Mouse (Mus musculus) adrenal gland, postnatal 14 days (tissue): ENCODE measurements around the gene Pif1. TPM values are rescaled to one million over a fixed set of nuclear protein-coding genes. Genes with fewer than 3 reads are reported as not detected.

Source experiments
- DNase-seq: peaks from one replicate; pipeline ENCODE4 v3.0.0; 2021; ENCODE audit warnings: mixed read lengths
- total RNA-seq: library from RNA; stranded (reverse); gene quantifications from 2 replicates; pipeline ENCODE4 v1.2.3, GENCODE M21; 2021

The Pif1 gene
- total RNA-seq, 1 experiment from 2014 or later = 1.7 TPM

DNA sequence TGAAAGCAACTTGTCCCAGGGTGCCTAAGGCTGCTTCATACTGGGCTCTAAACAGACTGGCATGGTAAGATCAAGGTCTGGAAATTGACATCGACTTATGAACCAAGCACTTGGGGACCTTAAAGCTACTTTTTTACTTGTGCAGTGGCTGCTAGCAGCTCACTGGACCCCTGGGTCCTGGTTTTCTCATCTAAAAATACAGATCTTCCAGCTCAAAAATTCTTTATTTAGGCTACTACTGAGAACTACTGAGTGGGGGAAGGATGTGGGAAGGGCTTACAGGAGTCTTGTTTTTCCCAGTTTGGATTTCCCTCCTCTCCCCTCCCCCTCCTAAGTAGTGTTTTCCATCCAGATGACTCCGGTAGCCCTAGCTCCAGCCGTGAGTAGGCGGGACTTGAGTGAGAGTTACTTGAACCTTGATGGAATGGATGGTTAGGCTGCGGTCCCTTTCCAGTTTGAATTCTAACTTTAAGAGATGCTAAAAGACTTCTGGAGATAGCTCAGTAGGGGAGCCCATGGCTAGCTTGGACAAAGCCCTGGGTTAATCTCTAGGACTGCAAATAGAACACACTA lies 54.0 kb downstream of the Pif1 start:
- DNase-seq = peak; percentile 34

DNA sequence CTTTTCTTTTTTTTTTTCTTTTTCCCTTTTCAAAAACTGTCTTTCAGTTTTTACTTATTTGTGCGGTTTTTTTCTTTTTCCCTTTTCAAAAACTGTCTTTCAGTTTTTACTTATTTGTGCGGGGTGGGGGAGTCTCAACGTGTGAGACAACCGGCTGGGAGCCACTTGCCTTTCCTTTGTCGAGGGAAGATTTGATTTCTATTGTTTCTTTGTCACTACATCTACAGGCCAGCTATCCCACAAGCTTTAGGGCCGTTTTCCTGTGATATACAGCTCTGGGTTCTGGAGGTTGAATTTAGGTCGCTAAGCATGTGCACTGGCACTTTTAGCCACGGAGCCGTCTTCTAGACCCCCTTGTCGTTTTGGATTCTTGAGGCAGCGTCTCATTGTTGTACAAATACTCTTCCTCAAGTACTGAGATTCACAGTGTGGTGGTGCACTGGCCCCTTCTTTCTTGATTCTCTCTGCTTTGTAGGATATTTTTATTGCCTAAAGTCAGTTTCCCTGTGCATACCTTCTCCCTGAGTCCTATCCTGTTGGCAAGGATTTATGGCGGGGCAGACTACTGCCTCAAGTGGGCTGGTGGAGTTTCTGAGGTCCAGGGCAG lies 54.6 kb downstream of the Pif1 start:
- no peak for DNase-seq

DNA sequence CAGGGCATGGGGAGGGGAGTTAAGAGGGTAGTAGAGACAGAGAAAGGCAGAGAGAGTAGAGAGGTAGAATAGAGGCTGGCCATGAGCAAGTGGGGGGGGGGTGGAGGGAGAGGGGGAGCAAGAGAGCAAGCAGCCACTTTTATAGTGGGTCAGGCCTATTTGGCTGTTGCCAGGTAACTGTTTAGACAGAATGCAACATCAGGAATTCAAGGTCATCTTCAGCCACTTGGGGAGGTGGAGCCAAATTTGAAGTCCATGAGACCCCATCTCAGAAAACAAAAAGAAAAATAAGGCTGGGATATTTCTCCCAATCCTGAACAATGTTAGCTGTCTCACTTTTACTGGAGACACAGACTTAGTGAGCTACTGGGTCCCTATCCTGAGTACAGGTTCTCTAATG lies 55.6 kb downstream of the Pif1 start:
- no peak for DNase-seq

DNA sequence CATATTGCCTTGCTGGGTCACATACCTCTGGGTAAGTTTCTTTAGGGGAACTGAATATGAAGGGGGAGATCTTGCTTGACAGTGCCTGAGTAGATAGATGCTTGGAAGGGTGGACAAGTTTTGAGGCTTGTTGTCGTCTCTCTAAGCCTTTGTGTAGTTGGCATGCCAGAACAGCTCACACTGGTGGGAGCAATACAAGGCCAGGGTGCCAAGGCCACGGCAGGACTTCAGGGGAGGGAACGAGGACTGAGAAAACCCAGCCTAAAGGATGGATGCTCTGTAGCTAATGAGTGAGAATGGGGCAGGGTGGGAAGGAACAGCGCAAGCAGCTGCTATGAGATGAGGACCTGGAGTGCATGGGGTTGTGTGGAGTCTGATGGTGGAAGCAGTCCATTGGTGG lies 58.0 kb downstream of the Pif1 start:
- peak; percentile 47 for DNase-seq

Other genes with a start within 250 kb of the Pif1 start
- gene Pdcd7, start 241.1 kb upstream of the Pif1 start, total RNA-seq = 15.0 and 18.8 TPM in 2 replicates
- 0.52 and 0.53 TPM in 2 replicates for gene Ubap1l, start 226.1 kb upstream of the Pif1 start, total RNA-seq
- 0.26 and 0.63 TPM in 2 replicates for gene Kbtbd13, start 195.5 kb upstream of the Pif1 start, total RNA-seq
- gene Rasl12, start 188.7 kb upstream of the Pif1 start, total RNA-seq = 31.5 and 37.3 TPM in 2 replicates
- not detected in 2 replicates for gene Slc51b, start 164.2 kb upstream of the Pif1 start, total RNA-seq
- gene Mtfmt, start 151.4 kb upstream of the Pif1 start, total RNA-seq = 12.3 and 14.7 TPM in 2 replicates
- gene Spg21, start 126.2 kb upstream of the Pif1 start, total RNA-seq = 45.6 and 46.1 TPM in 2 replicates
- 0.41 TPM in 1 of 2 replicates, not detected in the other for gene Ankdd1a, start 67.0 kb upstream of the Pif1 start, total RNA-seq
- gene Plekho2, start 7.1 kb upstream of the Pif1 start, total RNA-seq = 36.1 and 48.0 TPM in 2 replicates
- gene Rbpms2, start 42.5 kb downstream of the Pif1 start, total RNA-seq = 61.0 and 61.5 TPM in 2 replicates
- gene Oaz2, start 80.8 kb downstream of the Pif1 start, total RNA-seq = 133 and 148 TPM in 2 replicates
- gene Zfp609, start 240.4 kb downstream of the Pif1 start, total RNA-seq = 35.8 and 36.4 TPM in 2 replicates